Mouse (Mus musculus) MEL (cell line): ENCODE measurements around the gene Nelfa.

Source experiments
- CTCF ChIP-seq, 3 experiments: IDR thresholded peaks in 2 of 3; conservative IDR thresholded peaks in 1 of 3; 2 replicates each; pipeline ENCODE4 v1.5.1; 2011 to 2012; ENCODE audit warnings: low read length in 3 of 3, low read depth in 2 of 3, mild to moderate bottlenecking in 2 of 3, improper control_type of control experiment in 1 of 3, inconsistent platforms in 1 of 3, mixed read lengths in 1 of 3, moderate library complexity in 1 of 3; ENCODE audit not compliant: control insufficient read depth in 1 of 3, insufficient read depth in 1 of 3, poor library complexity in 1 of 3, severe bottlenecking in 1 of 3
- HCFC1 ChIP-seq: IDR thresholded peaks from 2 replicates; pipeline ENCODE4 v1.6.1; 2012; ENCODE audit warnings: low read depth, mild to moderate bottlenecking, inconsistent platforms, low read length, improper control_type of control experiment, moderate library complexity

- TF ChIP-seq CTCF (IDR thresholded peaks at IDR 0.05 in 2 of 3, conservative IDR thresholded peaks at IDR 0.05 in 1 of 3; ENCODE audit: control insufficient read depth in 1 of 3, insufficient read depth in 1 of 3, low read depth in 2 of 3, low read length in 3 of 3, poor library complexity in 1 of 3, severe bottlenecking in 1 of 3) (no peak), HCFC1 (no peak)
Observed at GRCm38 (mm10) chr5:33983309-33984121, 47.3 kb upstream of the Nelfa start, which contains the start of gene Gm1673.
